Mouse (Mus musculus): ENCODE results near the gene Thra.

The Thra gene

GRCm38 (mm10) chr11:98765421-98766309, 25.2 kb downstream of the Thra start:
- DNase-seq = peak; percentile 62

DNA sequence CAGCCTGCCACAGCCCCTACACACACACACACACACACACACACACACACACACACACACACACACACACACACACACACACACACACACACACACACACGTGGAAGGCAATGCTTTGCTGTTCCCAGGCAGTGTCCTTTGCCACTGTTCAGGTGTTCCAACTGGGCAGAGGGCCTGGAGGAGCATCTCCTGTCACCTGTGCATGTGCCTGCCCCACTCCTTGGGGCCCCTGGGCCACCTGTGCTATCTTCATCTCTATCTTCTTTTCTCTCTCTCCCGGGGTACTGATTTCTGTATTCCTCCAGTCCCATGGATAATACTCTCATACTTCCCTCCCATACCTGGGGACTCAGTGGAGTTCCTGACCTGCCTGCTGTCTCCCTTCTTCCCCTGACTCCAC, 25.9 kb downstream of the Thra start:
- DNase-seq = no peak

DNA sequence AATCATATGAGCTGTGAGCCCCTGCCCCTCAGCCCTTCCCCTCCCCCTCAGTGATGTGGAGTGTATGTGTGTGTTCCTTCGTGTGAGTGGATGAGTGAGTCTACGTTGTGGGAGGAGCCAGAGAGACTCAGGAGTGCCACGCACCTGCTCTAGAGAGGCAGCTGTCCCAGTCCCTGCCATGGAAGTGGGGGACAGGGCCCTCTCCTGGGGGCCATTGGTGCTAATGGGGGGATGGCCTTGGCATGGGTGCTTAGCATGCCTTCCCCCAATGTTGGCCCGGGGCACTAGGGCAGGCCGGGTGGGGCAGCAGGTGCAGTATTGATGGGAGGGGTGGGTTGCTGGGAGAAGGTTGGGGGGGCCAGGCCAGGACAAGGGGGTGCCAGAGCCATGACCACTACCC, 26.4 kb downstream of the Thra start:
- DNase-seq = peak; percentile 36

DNA sequence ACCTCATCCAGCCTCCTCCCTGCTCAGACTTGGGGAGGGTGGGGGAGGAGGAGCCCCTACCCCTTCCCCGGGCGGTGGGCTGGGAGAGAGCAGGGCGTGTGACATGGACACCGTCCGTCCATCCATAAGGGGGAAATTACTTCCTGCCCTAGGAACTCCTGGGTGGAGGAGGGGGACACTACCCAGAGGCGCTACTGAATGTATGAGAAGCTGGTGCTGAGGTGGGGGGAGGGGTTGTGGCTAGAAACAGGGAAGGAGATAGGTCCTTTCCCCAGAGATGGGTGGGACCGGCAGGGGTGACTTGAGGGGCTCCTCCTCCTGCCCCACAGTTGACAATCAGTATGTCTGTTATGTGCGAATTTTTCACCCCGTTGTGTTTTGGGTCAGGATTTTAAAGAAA, 26.8 kb downstream of the Thra start:
- peak; percentile 69 for DNase-seq

- peak; percentile 12 for DNase-seq
These were observed 27.3 kb downstream of the Thra start for GRCm38 (mm10) chr11:98767713-98768112.

DNA sequence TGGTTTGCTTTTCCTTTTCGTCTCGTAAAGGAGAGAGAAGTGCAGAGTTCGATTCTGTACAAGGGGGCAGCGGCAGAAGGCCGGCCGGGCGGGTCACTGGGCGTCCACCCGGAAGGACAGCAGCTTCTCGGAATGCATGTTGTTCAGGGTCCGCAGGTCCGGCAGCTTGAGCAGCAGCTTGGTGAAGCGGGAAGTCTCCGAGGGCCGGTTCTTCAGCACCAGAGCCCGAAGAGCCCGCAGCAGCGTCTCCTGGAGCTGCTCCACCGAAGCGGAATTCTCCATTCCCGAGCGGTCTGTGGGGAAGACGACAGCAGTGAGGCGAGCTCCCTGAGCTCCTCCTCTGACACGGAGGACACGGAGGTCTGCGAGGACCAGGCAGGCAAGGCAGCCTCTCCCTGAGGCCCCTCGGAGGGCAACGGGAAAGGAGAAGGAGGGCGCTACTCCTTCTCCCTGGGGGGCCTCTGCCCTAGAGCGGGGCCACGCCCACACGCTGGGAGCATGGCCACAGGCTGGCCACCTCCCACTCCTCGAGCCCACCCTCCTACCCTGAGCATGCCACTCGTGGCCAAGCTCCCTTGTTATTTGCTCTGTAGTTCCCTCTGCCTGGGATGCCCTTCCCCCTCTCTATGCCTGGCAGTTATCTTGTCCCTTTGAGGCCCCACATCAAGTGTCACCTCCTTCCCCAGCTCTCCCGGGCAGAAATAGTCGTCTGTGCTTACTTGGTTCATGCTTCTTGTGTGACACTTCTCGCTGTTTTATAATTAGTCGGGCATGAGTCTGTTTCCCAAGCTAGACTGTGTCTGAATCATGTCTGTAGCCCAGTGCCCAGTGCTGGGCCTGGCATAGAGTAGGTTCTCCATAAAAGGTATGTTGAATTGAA, 27.9 kb downstream of the Thra start:
- DNase-seq = peak; percentile 48

DNA sequence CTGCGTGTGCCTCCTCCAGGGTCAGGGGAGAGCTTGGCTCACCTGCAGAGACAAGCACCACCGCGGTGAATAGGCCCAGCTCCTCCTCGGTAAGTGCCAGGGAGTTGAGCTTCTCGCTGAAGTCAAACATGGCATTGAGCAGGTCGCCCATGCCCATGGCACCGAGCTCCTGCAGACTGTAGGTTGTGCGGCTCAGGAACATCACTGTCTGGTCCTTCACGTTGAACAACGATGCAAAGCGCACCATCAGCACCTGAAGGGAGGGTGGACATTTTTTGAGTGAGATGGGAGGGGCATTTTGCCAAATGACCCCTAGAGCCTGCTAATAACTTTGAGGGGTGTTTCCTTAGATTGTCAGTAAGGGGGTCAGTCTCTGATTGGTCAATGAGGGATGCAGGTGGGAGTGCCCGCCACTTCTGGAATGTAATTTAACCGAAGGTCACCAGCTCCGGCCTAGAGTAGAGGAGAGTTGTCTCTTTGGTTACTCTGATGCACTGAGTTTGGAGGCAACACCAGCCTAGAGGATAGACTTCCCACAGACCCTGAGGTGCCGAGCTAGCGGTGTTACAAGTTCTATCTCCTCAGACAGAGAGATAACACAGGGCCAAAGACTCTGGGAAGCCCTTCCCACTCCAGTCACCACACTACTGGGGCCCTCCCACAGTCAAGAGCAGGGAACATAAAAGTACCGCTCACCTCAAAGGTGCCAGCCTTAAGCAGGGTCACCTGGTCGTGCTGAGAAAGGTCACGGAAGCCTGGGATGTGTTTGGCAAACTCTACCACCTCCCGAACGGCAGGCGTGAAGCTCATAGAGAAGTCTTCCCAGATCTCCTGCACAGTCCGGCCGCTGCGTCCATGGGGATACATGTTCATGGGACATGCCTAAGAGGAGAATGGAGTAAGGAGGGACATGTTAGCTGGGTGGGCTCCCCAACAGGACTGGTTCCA, 28.8 kb downstream of the Thra start:
- DNase-seq = peak; percentile 13

DNA sequence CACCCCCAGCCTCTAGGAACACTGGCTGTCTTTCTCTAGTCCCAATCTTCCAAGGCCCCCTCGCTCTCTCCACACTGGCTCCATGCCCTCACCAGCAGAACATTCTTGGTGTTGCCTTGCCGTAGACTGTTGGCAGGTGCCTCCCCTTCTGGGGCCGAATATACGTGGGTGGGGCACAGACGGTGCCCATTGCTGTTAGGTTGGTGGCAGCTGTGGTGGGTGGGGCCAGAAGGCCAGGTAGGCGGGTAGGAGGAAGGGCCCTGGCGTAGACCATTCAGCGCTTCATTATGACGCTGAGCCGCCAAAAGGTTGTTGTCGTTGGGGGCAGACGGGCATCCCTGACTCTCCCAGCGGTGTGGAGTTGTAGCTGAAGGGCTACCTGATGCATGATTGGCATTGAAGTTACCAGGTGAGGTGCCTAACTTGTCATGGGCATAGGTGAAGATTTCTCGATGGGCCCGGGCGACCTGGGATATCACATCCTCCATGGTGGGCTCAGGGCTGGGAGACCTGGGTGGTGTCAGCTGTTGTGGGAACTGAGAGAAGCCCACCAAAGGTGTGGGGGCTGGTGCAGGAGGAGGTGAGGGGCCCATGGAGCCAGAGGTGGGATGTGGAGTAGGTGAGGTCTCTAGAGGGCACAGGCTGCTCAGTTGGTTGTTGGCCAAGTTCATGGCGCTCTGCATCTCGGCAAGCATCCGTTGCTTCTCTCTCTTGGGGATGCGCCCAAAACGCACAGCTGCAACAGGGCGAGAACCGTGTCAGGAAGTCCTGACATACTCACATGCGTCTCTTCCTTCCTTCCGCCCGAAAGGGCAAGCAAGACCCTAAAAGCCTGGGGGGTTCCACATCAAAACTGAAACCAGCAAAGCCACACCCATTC, 29.9 kb downstream of the Thra start:
- peak; percentile 46 for DNase-seq

GRCm38 (mm10) chr11:98771131-98771530, 30.7 kb downstream of the Thra start:
- DNase-seq = no peak

DNA sequence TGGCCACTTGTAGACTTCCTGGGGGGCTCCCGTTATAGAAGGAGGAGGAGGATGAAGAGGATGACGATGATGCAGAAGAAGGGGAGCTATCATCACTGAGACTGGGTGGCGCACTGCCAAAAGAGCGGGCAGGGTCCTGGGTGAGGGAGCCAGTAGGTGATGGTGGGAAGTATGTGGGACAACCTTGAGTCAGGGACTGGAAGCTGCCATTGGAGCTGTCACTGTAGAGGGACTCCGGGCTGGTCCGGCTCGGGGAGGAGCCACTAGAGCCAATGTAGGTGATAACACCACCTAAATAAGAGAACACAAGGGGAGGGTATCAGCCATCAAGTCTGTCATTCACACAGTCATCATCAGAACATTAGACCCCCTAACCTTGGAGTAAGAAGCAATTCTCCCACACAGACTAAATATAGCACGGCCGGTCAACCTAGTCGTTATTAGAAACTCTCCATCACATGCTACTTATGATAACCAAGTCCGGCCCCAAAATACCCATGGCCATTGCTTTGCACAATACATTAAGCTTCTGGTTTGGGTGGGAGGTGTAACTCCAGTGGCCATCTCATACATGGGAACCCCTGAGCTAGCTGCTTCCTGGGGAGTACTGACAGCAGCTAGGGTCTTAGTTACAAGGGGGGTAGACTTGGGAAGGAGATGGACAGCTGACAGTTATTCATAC, 31.5 kb downstream of the Thra start:
- peak; percentile 37 for DNase-seq

- peak; percentile 84 for DNase-seq
These were observed 32.3 kb downstream of the Thra start for GRCm38 (mm10) chr11:98772667-98773171.

GRCm38 (mm10) chr11:98773635-98774295, 33.3 kb downstream of the Thra start:
- peak; percentile 100 for DNase-seq

- DNase-seq = no peak
These were observed 34.3 kb downstream of the Thra start, which contains the start of gene Nr1d1 for GRCm38 (mm10) chr11:98774582-98775347. Gene Nr1d1 (minus strand): TSS chr11:98775333.

DNA sequence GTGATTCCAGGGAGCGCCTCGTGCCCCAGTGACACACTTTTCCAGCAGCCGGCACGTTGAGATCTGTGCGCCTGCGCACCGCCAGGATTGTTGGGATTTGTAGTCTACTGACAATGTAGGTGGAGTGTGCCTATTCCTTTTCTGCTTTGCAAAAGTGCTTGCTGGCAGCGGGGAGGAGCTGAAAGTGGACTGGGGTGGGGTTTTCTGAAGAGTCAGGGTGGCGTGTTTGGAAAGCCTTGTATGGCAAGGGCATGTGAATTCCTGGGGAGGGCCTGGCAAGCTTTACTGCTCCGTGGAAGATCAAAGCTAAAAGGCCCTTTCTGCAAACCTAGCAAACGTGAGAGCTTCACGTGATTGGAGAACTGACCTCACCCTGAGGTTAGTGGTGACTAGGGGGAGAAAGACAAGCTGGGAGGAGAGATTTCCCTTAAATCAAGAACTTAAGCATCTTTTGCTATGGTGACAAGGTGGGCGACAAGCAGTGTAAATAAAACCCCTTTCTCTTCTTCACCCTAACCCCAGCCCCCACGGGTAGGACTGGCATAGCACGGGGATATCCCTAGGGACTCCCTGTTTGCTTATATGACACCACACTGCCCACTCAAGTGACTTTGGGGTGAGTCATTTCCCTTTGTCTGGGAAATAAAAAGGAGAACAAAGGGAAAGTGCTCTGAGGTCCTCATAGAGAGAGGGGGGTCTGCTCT, 35.1 kb downstream of the Thra start:
- DNase-seq = peak; percentile 99

GRCm38 (mm10) chr11:98776052-98776764, 35.8 kb downstream of the Thra start:
- no peak for DNase-seq

- DNase-seq = peak; percentile 84
These were observed 36.6 kb downstream of the Thra start for GRCm38 (mm10) chr11:98776843-98777590.

- DNase-seq = no peak
These were observed 37.5 kb downstream of the Thra start for GRCm38 (mm10) chr11:98777888-98778287.
